Mouse (Mus musculus): ENCODE measurements around the gene Cpne6. TPM values are rescaled to one million over a fixed set of nuclear protein-coding genes. Genes with fewer than 3 reads are reported as not detected.

Gene Cpne6
- total and polyA plus RNA-seq, 3 experiments = not detected

DNA sequence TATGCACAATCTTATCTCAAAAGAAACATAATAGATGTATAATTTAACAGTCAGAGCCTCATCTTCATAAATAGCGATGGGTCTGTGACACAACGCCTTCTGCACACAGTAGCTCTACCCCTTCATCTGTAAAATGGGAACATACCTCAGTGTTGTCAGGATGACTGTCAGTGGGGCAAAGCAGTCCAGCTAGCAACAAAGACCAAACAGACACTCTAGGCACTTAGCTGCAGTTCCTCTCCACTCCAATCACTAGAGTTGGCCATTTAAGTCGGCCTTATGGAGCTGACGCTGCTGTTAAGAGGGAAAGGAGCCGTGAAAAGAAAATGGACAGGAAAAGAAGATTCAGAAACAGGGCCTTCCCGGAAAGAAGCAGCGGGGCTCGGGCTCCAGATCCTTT lies 41.5 kb downstream of the Cpne6 start:
- peak; percentile 21; the same call in 1 of the 2 replicates for TF ChIP-seq POLR2AphosphoS2 (IDR thresholded peaks at IDR 0.05; ENCODE audit: low read length)
- no peak for TF ChIP-seq SMC3 (IDR thresholded peaks at IDR 0.05; ENCODE audit: low read depth, low read length)
- TF ChIP-seq POLR2A (IDR thresholded peaks at IDR 0.05; ENCODE audit: control insufficient read depth in 1 of 2, insufficient read depth in 1 of 2, low read depth in 1 of 2, low read length in 2 of 2, poor library complexity in 1 of 2) = no peak; a peak in 1 of 4 replicates
- no peak for DNase-seq (ENCODE audit: low read depth, low spot score)
- no peak overlapping the region for H3K4me3 ChIP-seq (ENCODE audit: control insufficient read depth in 1 of 2, insufficient read depth in 1 of 2, low read depth in 2 of 2, low read length in 2 of 2)
- no peak overlapping the region for H3K9ac ChIP-seq (ENCODE audit: control insufficient read depth, low read depth, low read length, poor library complexity, severe bottlenecking)
- no peaks in the 10 kb centered on the region for H3K79me2 ChIP-seq (ENCODE audit: control insufficient read depth, insufficient read depth, low read length, poor library complexity)
- no peak overlapping the region for H3K27ac ChIP-seq (ENCODE audit: control insufficient read depth, low read depth, low read length)
- no peaks in the 10 kb centered on the region for H3K27me3 ChIP-seq (ENCODE audit: control insufficient read depth in 1 of 2, insufficient read depth in 2 of 2, low read length in 2 of 2)
- H3K36me3 ChIP-seq (ENCODE audit: control insufficient read depth in 1 of 2, insufficient read depth in 2 of 2, low read length in 2 of 2) = peaks cover 17 to 20% of the 10 kb centered on the region in 2 experiments
- peaks cover 0 to 17% of the 10 kb centered on the region in 2 experiments; a peak in 3 of 4 replicates for H3K4me1 ChIP-seq (ENCODE audit: control insufficient read depth in 1 of 2, insufficient read depth in 2 of 2, low read length in 2 of 2)
- H3K9me3 ChIP-seq (replicated peaks; ENCODE audit: insufficient read depth, low read length) = no peaks in the 10 kb centered on the region

GRCm38 (mm10) chr14:55554635-55555034 lies 44.4 kb downstream of the Cpne6 start:
- TF ChIP-seq RCOR1 (IDR thresholded peaks at IDR 0.05; ENCODE audit: low read depth, low read length) (peak; percentile 72), TAL1 (IDR thresholded peaks at IDR 0.05; ENCODE audit: low read length) (no peak), ZNF384 (IDR thresholded peaks at IDR 0.05; ENCODE audit: low read depth, low read length) (peak; percentile 83), TBP (IDR thresholded peaks at IDR 0.05; ENCODE audit: low read depth, low read length) (no peak), GABPA (IDR thresholded peaks at IDR 0.05; ENCODE audit: low read depth, low read length) (no peak)

DNA sequence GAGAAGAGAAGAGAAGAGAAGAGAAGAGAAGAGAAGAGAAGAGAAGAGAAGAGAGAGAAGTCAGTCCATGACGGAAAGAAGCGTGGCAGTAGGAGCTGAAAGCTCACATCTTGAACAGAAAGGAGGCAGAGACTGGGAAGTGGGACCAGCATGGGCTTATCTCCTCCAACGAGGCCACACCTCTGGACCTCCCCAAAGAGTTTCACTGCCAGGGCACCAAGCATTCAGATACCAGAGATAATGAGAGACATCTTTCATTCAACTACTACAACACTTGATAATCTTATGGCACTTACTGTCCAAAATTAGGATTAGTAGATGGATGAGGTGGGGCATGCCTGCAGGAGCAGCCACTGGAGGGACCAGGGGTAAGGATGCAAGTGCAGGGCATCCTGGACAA lies 45.5 kb downstream of the Cpne6 start:
- Histone ChIP-seq H3K27ac (ENCODE audit: control insufficient read depth, low read depth, low read length) (no peak overlapping the region), H3K36me3 (ENCODE audit: control insufficient read depth in 1 of 2, insufficient read depth in 2 of 2, low read length in 2 of 2) (peaks cover 0 to 32% of the 10 kb centered on the region in 2 experiments; a peak in 2 of 4 replicates), H3K9ac (ENCODE audit: control insufficient read depth, low read depth, low read length, poor library complexity, severe bottlenecking) (no peak overlapping the region), H3K79me2 (ENCODE audit: control insufficient read depth, insufficient read depth, low read length, poor library complexity) (no peaks in the 10 kb centered on the region; the same call in none of the 2 replicates), H3K27me3 (ENCODE audit: control insufficient read depth in 1 of 2, insufficient read depth in 2 of 2, low read length in 2 of 2) (no peaks in the 10 kb centered on the region), H3K9me3 (replicated peaks; ENCODE audit: insufficient read depth, low read length) (no peaks in the 10 kb centered on the region), H3K4me1 (ENCODE audit: control insufficient read depth in 1 of 2, insufficient read depth in 2 of 2, low read length in 2 of 2) (peaks cover 7 to 25% of the 10 kb centered on the region in 2 experiments; a peak in 3 of 4 replicates), H3K4me3 (ENCODE audit: control insufficient read depth in 1 of 2, insufficient read depth in 1 of 2, low read depth in 2 of 2, low read length in 2 of 2) (no peak overlapping the region)
- peak; percentile 56 for DNase-seq (ENCODE audit: low read depth, low spot score)
- TF ChIP-seq MXI1 (IDR thresholded peaks at IDR 0.05; ENCODE audit: low read depth, low read length) (0 out of 2 replicates have a peak, but pooled peaks have one; percentile 33), HCFC1 (IDR thresholded peaks at IDR 0.05; ENCODE audit: low read depth, low read length) (0 out of 2 replicates have a peak, but pooled peaks have one; percentile 2), RAD21 (IDR thresholded peaks at IDR 0.05; ENCODE audit: low read depth, low read length) (no peak), POLR2A (IDR thresholded peaks at IDR 0.05; ENCODE audit: control insufficient read depth in 1 of 2, insufficient read depth in 1 of 2, low read depth in 1 of 2, low read length in 2 of 2, poor library complexity in 1 of 2) (no peak), USF2 (IDR thresholded peaks at IDR 0.05; ENCODE audit: borderline replicate concordance in 1 of 2, insufficient read depth in 1 of 2, low read depth in 1 of 2, low read length in 2 of 2) (no peak), ETS1 (IDR thresholded peaks at IDR 0.05; ENCODE audit: low read depth, low read length) (0 out of 2 replicates have a peak, but pooled peaks have one; percentile 19), GATA1 (IDR thresholded peaks at IDR 0.05; ENCODE audit: low read depth, low read length) (peak; percentile 52)

More at GRCm38 (mm10) chr14:55554635-55555034, 44.4 kb downstream of the Cpne6 start:
- Histone ChIP-seq H3K79me2 (ENCODE audit: control insufficient read depth, insufficient read depth, low read length, poor library complexity) (no peaks in the 10 kb centered on the region; the same call in none of the 2 replicates), H3K27me3 (ENCODE audit: control insufficient read depth in 1 of 2, insufficient read depth in 2 of 2, low read length in 2 of 2) (no peaks in the 10 kb centered on the region), H3K4me3 (ENCODE audit: control insufficient read depth in 1 of 2, insufficient read depth in 1 of 2, low read depth in 2 of 2, low read length in 2 of 2) (no peak overlapping the region), H3K27ac (ENCODE audit: control insufficient read depth, low read depth, low read length) (no peak overlapping the region), H3K4me1 (ENCODE audit: control insufficient read depth in 1 of 2, insufficient read depth in 2 of 2, low read length in 2 of 2) (peaks cover 7 to 25% of the 10 kb centered on the region in 2 experiments; a peak in 3 of 4 replicates), H3K36me3 (ENCODE audit: control insufficient read depth in 1 of 2, insufficient read depth in 2 of 2, low read length in 2 of 2) (peaks cover 1 to 32% of the 10 kb centered on the region in 2 experiments; a peak in 3 of 4 replicates), H3K9ac (ENCODE audit: control insufficient read depth, low read depth, low read length, poor library complexity, severe bottlenecking) (no peak overlapping the region), H3K9me3 (replicated peaks; ENCODE audit: insufficient read depth, low read length) (no peaks in the 10 kb centered on the region)
- no peak for DNase-seq (ENCODE audit: low read depth, low spot score)
